Mouse (Mus musculus): ENCODE data around the gene Net1.
"Not testable (repeated sequence)": the region's sequence is repeated elsewhere in the genome, so short reads cannot be mapped to it uniquely, and the experiment has no call there.

The Net1 gene

GRCm38 (mm10) chr13:3890061-3890460 lies 28.0 kb downstream of the Net1 start:
- no peak for DNase-seq (ENCODE audit: low spot score in 2 of 2)

GRCm38 (mm10) chr13:3889111-3889510 lies 28.9 kb downstream of the Net1 start:
- DNase-seq (ENCODE audit: low spot score in 2 of 2), result no peak

- DNase-seq (ENCODE audit: low spot score in 2 of 2), result no peak
Measured at GRCm38 (mm10) chr13:3886663-3887062, 31.4 kb downstream of the Net1 start.

- no peak for DNase-seq (ENCODE audit: low spot score in 2 of 2)
Measured at GRCm38 (mm10) chr13:3877679-3878220, 40.3 kb downstream of the Net1 start.

- peak in 1 of 2 experiments; percentile 34 for DNase-seq (ENCODE audit: low spot score in 2 of 2)
Measured at GRCm38 (mm10) chr13:3877185-3877584, 40.8 kb downstream of the Net1 start.

- DNase-seq (ENCODE audit: low spot score in 2 of 2), result no peak
Measured at GRCm38 (mm10) chr13:3876448-3876847, 41.6 kb downstream of the Net1 start.

GRCm38 (mm10) chr13:3872832-3873231 lies 45.2 kb downstream of the Net1 start:
- no peak for DNase-seq (ENCODE audit: low spot score in 2 of 2)

GRCm38 (mm10) chr13:3869901-3870300 lies 48.1 kb downstream of the Net1 start:
- DNase-seq (ENCODE audit: low spot score in 2 of 2), result no peak

- DNase-seq (ENCODE audit: low spot score in 2 of 2), result no peak
Measured at GRCm38 (mm10) chr13:3867158-3867557, 50.9 kb downstream of the Net1 start.

- DNase-seq (ENCODE audit: low spot score in 2 of 2), result no peak
Measured at GRCm38 (mm10) chr13:3866355-3867052, 51.5 kb downstream of the Net1 start.

- no peak for DNase-seq (ENCODE audit: low spot score in 2 of 2)
Measured at GRCm38 (mm10) chr13:3865648-3866354, 52.2 kb downstream of the Net1 start.

- DNase-seq (ENCODE audit: low spot score in 2 of 2), result peak in 1 of 2 experiments; percentile 56
Measured at GRCm38 (mm10) chr13:3862922-3863580, 55.0 kb downstream of the Net1 start.

- DNase-seq (ENCODE audit: low spot score in 2 of 2), result no peak
Measured at GRCm38 (mm10) chr13:3862325-3862724, 55.7 kb downstream of the Net1 start.

- no peak for DNase-seq (ENCODE audit: low spot score in 2 of 2)
Measured at GRCm38 (mm10) chr13:3861251-3861650, 56.8 kb downstream of the Net1 start.

- no peak for DNase-seq (ENCODE audit: low spot score in 2 of 2)
Measured at GRCm38 (mm10) chr13:3856252-3856651, 61.8 kb downstream of the Net1 start.

- no peak for DNase-seq (ENCODE audit: low spot score in 2 of 2)
Measured at GRCm38 (mm10) chr13:3854856-3855255, 63.2 kb downstream of the Net1 start.

- DNase-seq (ENCODE audit: low spot score in 2 of 2), result not testable (repeated sequence)
Measured at GRCm38 (mm10) chr13:3853648-3854333, 64.2 kb downstream of the Net1 start, which contains the start of gene Calm5. Gene Calm5 (plus strand): TSS chr13:3854173.

GRCm38 (mm10) chr13:3850330-3850729 lies 67.7 kb downstream of the Net1 start:
- no peak for DNase-seq (ENCODE audit: low spot score in 2 of 2)

- DNase-seq (ENCODE audit: low spot score in 2 of 2), result not testable (repeated sequence)
Measured at GRCm38 (mm10) chr13:3840662-3841061, 77.4 kb downstream of the Net1 start.

- DNase-seq (ENCODE audit: low spot score in 2 of 2), result not testable (repeated sequence)
Measured at GRCm38 (mm10) chr13:3837312-3837807, 80.7 kb downstream of the Net1 start, which contains the start of gene Calm4. Gene Calm4 (plus strand): TSS chr13:3837757.

GRCm38 (mm10) chr13:3833644-3834043 lies 84.4 kb downstream of the Net1 start:
- not testable (repeated sequence) for DNase-seq (ENCODE audit: low spot score in 2 of 2)
